Mouse (Mus musculus) liver, embryonic 14.5 days (tissue): Measurements from ENCODE around the gene Tex2.

ENCODE experiments used
- CTCF ChIP-seq: IDR thresholded peaks from 2 replicates; pipeline ENCODE4 v1.5.1; 2016; ENCODE audit warnings: antibody characterized with exemption, low read depth, control low read depth
- EP300 ChIP-seq: IDR thresholded peaks from 2 replicates; pipeline ENCODE4 v1.6.1; 2016; ENCODE audit warnings: antibody characterized with exemption, low read depth

DNA sequence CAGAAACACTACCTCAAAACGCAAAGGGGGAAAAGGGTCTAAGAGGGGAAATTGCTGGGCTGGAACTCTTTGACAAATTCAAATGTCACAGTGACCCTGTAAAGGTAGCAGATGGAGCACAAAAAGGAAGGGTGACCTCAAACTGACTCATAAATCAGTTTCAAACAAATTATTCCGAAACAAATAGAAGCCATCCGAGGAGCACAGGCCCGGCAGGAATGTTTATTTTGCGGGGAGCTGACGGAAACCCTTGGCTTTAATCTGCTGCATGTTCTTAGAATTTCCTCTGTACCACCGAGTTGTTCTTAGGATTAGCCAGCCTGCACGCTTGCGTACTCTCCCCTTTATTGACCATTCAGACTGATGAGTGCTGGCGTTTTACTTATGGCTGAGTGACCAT, 123.2 kb downstream of the Tex2 start:
- TF ChIP-seq EP300 (no peak), CTCF (no peak)
